Mouse (Mus musculus) bone marrow, adult 2 months (tissue): ENCODE measurements around the gene Spef2.

ENCODE experiments used
- CTCF ChIP-seq: fragments of 200-500 bp; IDR thresholded peaks from 2 replicates; pipeline ENCODE4 v1.5.1; 2011; ENCODE audit warnings: low read length, control low read depth; ENCODE audit not compliant: control insufficient read depth, insufficient read depth
- POLR2A ChIP-seq: fragments of 200-500 bp; IDR thresholded peaks from 2 replicates; pipeline ENCODE4 v1.6.1; 2011; ENCODE audit warnings: low read depth, mild to moderate bottlenecking, control low read depth, low read length, borderline replicate concordance; ENCODE audit not compliant: control insufficient read depth

DNA sequence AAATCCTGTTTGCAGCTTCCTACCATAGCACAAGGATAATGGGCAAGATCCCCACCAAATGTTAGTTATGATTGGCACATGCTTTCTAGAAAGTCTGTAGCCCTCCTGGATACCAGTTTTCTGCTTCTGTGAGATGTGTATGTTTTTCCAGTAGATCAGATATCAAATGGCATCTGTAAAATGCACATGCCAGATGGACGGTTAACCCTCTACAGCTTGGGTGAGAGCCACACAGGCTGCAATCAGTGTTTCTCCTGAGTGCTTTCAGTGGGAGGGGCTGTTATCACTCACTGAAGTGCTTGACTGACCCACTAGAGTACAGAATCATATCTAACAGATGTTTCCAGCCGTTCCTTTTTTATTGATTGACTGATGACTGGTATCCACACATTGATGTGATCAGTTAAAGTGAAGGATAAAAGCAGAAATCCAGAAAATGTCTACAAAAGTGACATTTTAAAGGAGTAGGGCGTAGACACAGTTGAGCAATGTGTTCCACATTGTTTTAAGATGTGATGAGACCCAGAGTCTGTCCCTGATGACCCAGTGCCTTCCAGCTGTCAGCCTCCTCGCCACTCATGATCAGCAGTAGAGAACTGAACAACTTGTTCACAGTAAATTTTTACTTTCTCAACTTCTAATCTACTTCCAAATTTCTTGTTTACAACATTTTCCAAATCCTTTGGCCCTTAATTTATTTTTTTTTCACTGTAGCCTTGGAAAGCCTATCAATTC, 19.7 kb upstream of the Spef2 start:
- TF ChIP-seq CTCF (no peak), POLR2A (no peak)
